Mouse (Mus musculus): ENCODE results near the gene Tnf. TPM values are rescaled to one million over a fixed set of nuclear protein-coding genes. Genes with fewer than 3 reads are reported as not detected.

The Tnf gene
- polyA plus RNA-seq, 1 experiment from 2014 or later: not detected

DNA sequence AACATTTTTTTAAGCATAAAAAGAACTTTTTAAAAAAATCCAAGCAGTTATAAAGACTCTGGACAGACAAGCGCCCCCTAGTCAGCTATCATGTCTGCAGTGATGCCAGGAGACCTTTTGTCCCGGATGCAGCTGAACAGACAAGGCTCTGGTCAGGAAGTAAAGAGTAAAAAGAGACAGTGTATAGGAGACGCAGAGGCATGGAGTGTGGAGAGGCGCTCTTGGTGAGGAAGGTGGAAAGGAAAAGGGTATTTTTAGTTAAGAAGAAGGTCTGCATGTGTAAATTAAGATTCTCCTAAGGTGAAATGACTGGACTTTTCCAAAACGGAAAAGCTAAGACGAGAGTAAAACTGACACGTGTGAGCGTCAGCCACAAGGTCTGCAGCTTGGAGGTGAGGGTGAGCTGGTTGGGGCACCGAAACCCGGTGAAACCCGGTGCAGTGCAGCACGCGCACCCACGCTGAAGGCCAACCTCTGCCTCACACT is 24.8 kb upstream of the Tnf start:
- ATAC-seq (replicated peaks; ENCODE audit: low FRiP score) (no peak), DNase-seq (ENCODE audit: low spot score) (no peak)
- no peaks in the 10 kb centered on the region for H3K9me3 ChIP-seq (ENCODE audit: control insufficient read depth, low read length)
- no peak overlapping the region for H3K9ac ChIP-seq (ENCODE audit: low read length)
- no peaks in the 10 kb centered on the region for H3K4me1 ChIP-seq (replicated peaks; ENCODE audit: control insufficient read depth, insufficient read depth, low read length)
- H3K4me3 ChIP-seq (ENCODE audit: low read depth, low read length): no peak overlapping the region
- 89% methylated on average over 14 of the region's 14 CpGs for WGBS
- H3K36me3 ChIP-seq (ENCODE audit: control insufficient read depth, insufficient read depth, low read length): peaks cover 3% of the 10 kb centered on the region; the same call in 1 of the 2 replicates
- H3K4me2 ChIP-seq (ENCODE audit: low read depth, low read length, severe bottlenecking): no peak overlapping the region
- no peaks in the 10 kb centered on the region for H3K27me3 ChIP-seq (ENCODE audit: control insufficient read depth, insufficient read depth, low read length)
- no peak overlapping the region for H3K27ac ChIP-seq (ENCODE audit: low read depth, low read length)

DNA sequence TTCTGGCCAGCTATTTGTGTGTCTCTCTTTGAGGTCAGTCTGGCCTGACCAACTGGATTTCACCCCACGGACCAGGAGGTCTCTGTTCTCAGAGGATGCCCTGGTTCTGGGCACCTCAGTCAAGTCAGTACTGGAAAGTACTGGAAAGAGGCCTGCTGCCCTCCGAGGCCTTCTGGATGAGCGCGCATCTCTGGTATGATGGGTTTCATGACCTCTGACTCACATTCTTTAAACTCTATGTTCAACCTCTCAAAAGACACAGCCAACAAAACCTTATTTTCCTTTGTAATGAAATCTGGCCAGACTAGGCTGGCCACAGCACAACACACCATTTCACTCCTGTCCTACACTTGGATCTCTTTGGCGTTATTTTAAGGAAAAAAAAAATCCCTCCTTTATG is 23.6 kb upstream of the Tnf start:
- Histone ChIP-seq H3K4me3 (ENCODE audit: low read depth, low read length) (no peak overlapping the region), H3K4me2 (ENCODE audit: low read depth, low read length, severe bottlenecking) (no peak overlapping the region), H3K9me3 (ENCODE audit: control insufficient read depth, low read length) (no peaks in the 10 kb centered on the region)

GRCm38 (mm10) chr17:35224641-35225040 is 22.8 kb upstream of the Tnf start:
- no peak overlapping the region for H3K9ac ChIP-seq (ENCODE audit: low read length)
- no peaks in the 10 kb centered on the region for H3K9me3 ChIP-seq (ENCODE audit: control insufficient read depth, low read length)
- H3K4me2 ChIP-seq (ENCODE audit: low read depth, low read length, severe bottlenecking): no peak overlapping the region
- H3K4me3 ChIP-seq (ENCODE audit: low read depth, low read length): no peak overlapping the region
- DNase-seq (ENCODE audit: low spot score) (no peak), ATAC-seq (replicated peaks; ENCODE audit: low FRiP score) (no peak)
- H3K27me3 ChIP-seq (ENCODE audit: control insufficient read depth, insufficient read depth, low read length): no peaks in the 10 kb centered on the region
- WGBS: 96% methylated on average over 4 of the region's 4 CpGs
- H3K4me1 ChIP-seq (replicated peaks; ENCODE audit: control insufficient read depth, insufficient read depth, low read length): no peaks in the 10 kb centered on the region
- no peak overlapping the region for H3K27ac ChIP-seq (ENCODE audit: low read depth, low read length)
- H3K36me3 ChIP-seq (ENCODE audit: control insufficient read depth, insufficient read depth, low read length): peaks cover 7% of the 10 kb centered on the region; the same call in 1 of the 2 replicates

More for the DNA sequence above, 23.6 kb upstream of the Tnf start:
- ATAC-seq (replicated peaks; ENCODE audit: low FRiP score): no peak
- H3K4me1 ChIP-seq (replicated peaks; ENCODE audit: control insufficient read depth, insufficient read depth, low read length): no peaks in the 10 kb centered on the region
- H3K27ac ChIP-seq (ENCODE audit: low read depth, low read length): no peak overlapping the region
- no peak overlapping the region for H3K9ac ChIP-seq (ENCODE audit: low read length)
- no peak for DNase-seq (ENCODE audit: low spot score)
- no peaks in the 10 kb centered on the region for H3K27me3 ChIP-seq (ENCODE audit: control insufficient read depth, insufficient read depth, low read length)
- peaks cover 5% of the 10 kb centered on the region; the same call in 1 of the 2 replicates for H3K36me3 ChIP-seq (ENCODE audit: control insufficient read depth, insufficient read depth, low read length)
- WGBS: 96% methylated on average over 5 of the region's 5 CpGs

GRCm38 (mm10) chr17:35222299-35222698 is 20.5 kb upstream of the Tnf start:
- ATAC-seq (replicated peaks; ENCODE audit: low FRiP score) (no peak), DNase-seq (ENCODE audit: low spot score) (no peak)
- Histone ChIP-seq H3K4me1 (replicated peaks; ENCODE audit: control insufficient read depth, insufficient read depth, low read length) (no peaks in the 10 kb centered on the region), H3K4me3 (ENCODE audit: low read depth, low read length) (no peak overlapping the region), H3K9me3 (ENCODE audit: control insufficient read depth, low read length) (no peaks in the 10 kb centered on the region), H3K4me2 (ENCODE audit: low read depth, low read length, severe bottlenecking) (no peak overlapping the region), H3K27me3 (ENCODE audit: control insufficient read depth, insufficient read depth, low read length) (no peaks in the 10 kb centered on the region), H3K27ac (ENCODE audit: low read depth, low read length) (no peak overlapping the region), H3K9ac (ENCODE audit: low read length) (no peak overlapping the region), H3K36me3 (ENCODE audit: control insufficient read depth, insufficient read depth, low read length) (peaks cover 5% of the 10 kb centered on the region; the same call in 1 of the 2 replicates)
- 86% methylated on average over 6 of the region's 6 CpGs for WGBS

- Histone ChIP-seq H3K27ac (ENCODE audit: low read depth, low read length) (no peak within 1 kb of the TSS), H3K4me1 (replicated peaks; ENCODE audit: control insufficient read depth, insufficient read depth, low read length) (no peaks in the 10 kb centered on the region)
Measured at GRCm38 (mm10) chr17:35220156-35220952, 18.5 kb upstream of the Tnf start, which contains the start of gene Gm16181. Gm16181 (plus strand) TSS chr17:35220834.

DNA sequence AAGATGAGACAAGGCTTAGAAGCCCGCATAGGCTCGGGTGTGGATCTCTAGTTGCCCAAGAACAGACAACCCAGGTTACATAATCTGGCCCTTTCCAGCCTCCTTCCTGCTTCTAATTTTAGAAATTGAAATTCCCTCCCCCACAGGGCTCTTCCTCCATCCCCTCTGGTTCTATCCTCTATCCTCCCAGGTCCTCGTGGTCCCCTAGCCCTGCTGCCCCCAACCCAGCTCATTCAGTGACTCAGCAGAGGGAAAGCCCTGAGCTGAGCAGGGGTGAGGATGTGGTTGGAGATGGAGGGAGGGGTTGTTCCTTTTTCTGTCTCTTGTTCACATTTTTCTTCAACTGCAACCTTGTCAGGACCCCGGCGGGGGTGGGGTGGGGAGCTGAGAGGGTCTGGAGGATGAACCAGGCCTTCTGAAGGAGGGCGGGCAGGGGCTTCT is 17.8 kb upstream of the Tnf start:
- H3K9ac ChIP-seq (ENCODE audit: low read length): no peak overlapping the region
- no peaks in the 10 kb centered on the region for H3K4me1 ChIP-seq (replicated peaks; ENCODE audit: control insufficient read depth, insufficient read depth, low read length)
- WGBS: 94% methylated on average over 6 of the region's 6 CpGs
- no peak overlapping the region for H3K4me2 ChIP-seq (ENCODE audit: low read depth, low read length, severe bottlenecking)
- DNase-seq (ENCODE audit: low spot score): no peak
- H3K4me3 ChIP-seq (ENCODE audit: low read depth, low read length): no peak overlapping the region
- H3K27me3 ChIP-seq (ENCODE audit: control insufficient read depth, insufficient read depth, low read length): no peaks in the 10 kb centered on the region
- no peaks in the 10 kb centered on the region for H3K9me3 ChIP-seq (ENCODE audit: control insufficient read depth, low read length)
- H3K36me3 ChIP-seq (ENCODE audit: control insufficient read depth, insufficient read depth, low read length): peaks cover 5% of the 10 kb centered on the region; the same call in 1 of the 2 replicates
- H3K27ac ChIP-seq (ENCODE audit: low read depth, low read length): no peak overlapping the region
- no peak for ATAC-seq (replicated peaks; ENCODE audit: low FRiP score)

More at GRCm38 (mm10) chr17:35220156-35220952, 18.5 kb upstream of the Tnf start, which contains the start of gene Gm16181:
- Histone ChIP-seq H3K4me3 (ENCODE audit: low read depth, low read length) (no peak within 1 kb of the TSS), H3K4me2 (ENCODE audit: low read depth, low read length, severe bottlenecking) (no peak within 1 kb of the TSS), H3K9ac (ENCODE audit: low read length) (no peak within 1 kb of the TSS), H3K27me3 (ENCODE audit: control insufficient read depth, insufficient read depth, low read length) (no peaks in the 10 kb centered on the region), H3K36me3 (ENCODE audit: control insufficient read depth, insufficient read depth, low read length) (peaks cover 5% of the 10 kb centered on the region; the same call in 1 of the 2 replicates), H3K9me3 (ENCODE audit: control insufficient read depth, low read length) (no peaks in the 10 kb centered on the region)
- ATAC-seq (replicated peaks; ENCODE audit: low FRiP score): no peak
- WGBS: 86% methylated on average over 28 of the region's 28 CpGs
- no peak for DNase-seq (ENCODE audit: low spot score)

DNA sequence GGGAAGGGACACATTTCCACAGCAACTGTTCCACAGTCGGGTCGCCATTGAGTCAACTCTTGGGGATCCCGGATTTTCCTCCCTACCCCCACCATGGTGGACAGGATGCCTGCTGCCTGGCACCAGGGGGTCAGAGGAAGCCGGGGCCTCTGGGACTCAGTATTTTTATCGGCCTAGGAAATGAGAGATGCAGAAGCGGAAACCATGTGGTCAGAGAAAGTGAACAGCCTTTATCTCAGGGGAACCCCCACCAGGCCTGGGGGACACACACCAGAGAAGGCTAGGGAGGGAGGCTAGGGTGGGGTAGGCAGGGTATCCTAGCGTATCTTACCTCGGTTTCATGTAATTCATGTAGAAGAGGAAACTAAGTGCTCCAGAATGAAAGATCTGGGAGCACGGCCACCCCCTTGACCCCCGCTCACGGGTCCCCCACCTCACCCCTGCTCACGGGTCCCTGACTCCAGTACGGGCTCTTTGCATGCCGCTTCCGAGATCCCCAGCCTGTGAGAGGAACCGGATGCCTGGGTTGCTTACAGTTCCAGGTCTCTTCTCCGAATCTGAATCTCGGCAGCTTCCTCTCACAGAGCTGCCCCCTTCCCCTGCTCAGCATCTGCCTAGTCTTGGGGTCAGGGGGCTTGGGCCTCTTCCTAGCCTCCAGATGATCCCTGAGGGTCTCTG is 16.8 kb upstream of the Tnf start:
- Histone ChIP-seq H3K4me3 (ENCODE audit: low read depth, low read length) (no peak overlapping the region), H3K9me3 (ENCODE audit: control insufficient read depth, low read length) (no peaks in the 10 kb centered on the region), H3K4me2 (ENCODE audit: low read depth, low read length, severe bottlenecking) (no peak overlapping the region), H3K9ac (ENCODE audit: low read length) (no peak overlapping the region), H3K36me3 (ENCODE audit: control insufficient read depth, insufficient read depth, low read length) (peaks cover 5% of the 10 kb centered on the region; the same call in 1 of the 2 replicates), H3K4me1 (replicated peaks; ENCODE audit: control insufficient read depth, insufficient read depth, low read length) (no peaks in the 10 kb centered on the region), H3K27ac (ENCODE audit: low read depth, low read length) (no peak overlapping the region), H3K27me3 (ENCODE audit: control insufficient read depth, insufficient read depth, low read length) (no peaks in the 10 kb centered on the region)
- WGBS: 86% methylated on average over 18 of the region's 18 CpGs
- no peak for ATAC-seq (replicated peaks; ENCODE audit: low FRiP score)
- no peak for DNase-seq (ENCODE audit: low spot score)

- H3K9me3 ChIP-seq (ENCODE audit: control insufficient read depth, low read length): no peaks in the 10 kb centered on the region
- H3K27ac ChIP-seq (ENCODE audit: low read depth, low read length): no peak overlapping the region
- no peaks in the 10 kb centered on the region for H3K27me3 ChIP-seq (ENCODE audit: control insufficient read depth, insufficient read depth, low read length)
- no peaks in the 10 kb centered on the region for H3K36me3 ChIP-seq (ENCODE audit: control insufficient read depth, insufficient read depth, low read length)
- no peak overlapping the region for H3K4me3 ChIP-seq (ENCODE audit: low read depth, low read length)
- no peaks in the 10 kb centered on the region for H3K4me1 ChIP-seq (replicated peaks; ENCODE audit: control insufficient read depth, insufficient read depth, low read length)
- WGBS: 92% methylated on average over 5 of the region's 5 CpGs
- H3K9ac ChIP-seq (ENCODE audit: low read length): no peak overlapping the region
- ATAC-seq (replicated peaks; ENCODE audit: low FRiP score) (no peak), DNase-seq (ENCODE audit: low spot score) (no peak)
- no peak overlapping the region for H3K4me2 ChIP-seq (ENCODE audit: low read depth, low read length, severe bottlenecking)
Measured at GRCm38 (mm10) chr17:35213071-35213470, 11.3 kb upstream of the Tnf start.

Data from forebrain, embryonic 11.5 days (tissue).